Mouse (Mus musculus): ENCODE measurements around the gene Ptger1. TPM values are rescaled to one million over a fixed set of nuclear protein-coding genes. Genes with fewer than 3 reads are reported as not detected.

Gene Ptger1
- polyA plus RNA-seq, 2 experiments from 2014 or later: 0.93 to 1.1 TPM

DNA sequence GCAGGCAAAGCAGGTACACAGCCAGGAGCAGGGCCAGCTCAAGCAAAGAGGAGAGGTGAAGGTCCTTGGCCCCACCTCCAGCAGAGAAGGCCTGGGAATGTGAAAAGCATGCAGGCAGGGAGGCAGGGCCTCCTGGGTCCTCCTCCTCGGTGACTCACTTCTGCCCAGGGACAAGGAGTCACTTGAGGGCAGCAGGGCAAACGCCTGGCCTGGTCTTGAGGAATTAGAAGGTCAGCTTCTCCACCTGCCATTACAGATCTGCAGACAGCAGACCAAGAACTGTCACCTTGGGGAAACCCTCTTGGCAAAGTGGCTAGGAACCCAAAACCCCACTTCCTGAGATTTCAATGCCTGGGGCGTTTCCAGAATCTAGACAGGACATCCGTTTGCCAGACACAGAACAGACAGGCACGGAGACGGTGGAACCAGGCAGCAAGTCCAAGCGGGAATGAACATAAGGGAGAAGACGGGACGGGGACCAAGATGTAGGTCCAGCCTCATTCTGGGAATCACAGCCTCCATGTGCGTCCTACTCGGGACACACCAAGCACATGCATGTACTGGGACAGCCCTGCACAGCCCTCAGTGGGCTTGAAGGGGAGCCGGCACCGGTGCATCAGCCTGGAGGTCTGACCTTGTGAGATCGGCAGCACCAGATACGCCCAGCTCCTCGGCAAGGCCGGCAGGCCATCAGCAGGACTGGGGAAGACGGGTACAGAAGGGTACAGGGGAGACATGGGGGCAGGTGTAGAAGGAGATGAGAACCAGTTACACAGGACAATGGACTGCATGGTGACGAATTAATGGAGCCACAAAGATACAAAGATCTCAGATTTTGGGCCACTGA is 31.1 kb downstream of the Ptger1 start:
- ATAC-seq: no peak

DNA sequence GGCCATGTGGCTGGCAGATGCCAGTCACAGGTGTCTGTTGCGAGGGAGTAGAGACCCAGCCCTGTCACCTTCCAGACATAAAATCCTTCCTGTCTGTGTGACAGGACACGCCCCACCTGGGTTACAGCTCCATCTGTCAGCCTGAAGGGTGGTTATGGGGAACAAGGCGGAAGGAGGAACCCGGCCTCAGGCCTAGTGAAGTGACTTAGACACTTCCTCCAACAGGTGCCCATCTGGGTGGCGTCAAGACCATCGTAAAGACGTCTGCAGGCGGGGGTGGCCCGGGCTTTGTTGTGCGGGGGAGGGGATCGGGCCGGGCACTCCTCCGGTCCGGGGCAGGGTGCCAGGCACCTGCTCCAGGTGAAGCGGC is 31.8 kb downstream of the Ptger1 start:
- ATAC-seq: peak; percentile 79

DNA sequence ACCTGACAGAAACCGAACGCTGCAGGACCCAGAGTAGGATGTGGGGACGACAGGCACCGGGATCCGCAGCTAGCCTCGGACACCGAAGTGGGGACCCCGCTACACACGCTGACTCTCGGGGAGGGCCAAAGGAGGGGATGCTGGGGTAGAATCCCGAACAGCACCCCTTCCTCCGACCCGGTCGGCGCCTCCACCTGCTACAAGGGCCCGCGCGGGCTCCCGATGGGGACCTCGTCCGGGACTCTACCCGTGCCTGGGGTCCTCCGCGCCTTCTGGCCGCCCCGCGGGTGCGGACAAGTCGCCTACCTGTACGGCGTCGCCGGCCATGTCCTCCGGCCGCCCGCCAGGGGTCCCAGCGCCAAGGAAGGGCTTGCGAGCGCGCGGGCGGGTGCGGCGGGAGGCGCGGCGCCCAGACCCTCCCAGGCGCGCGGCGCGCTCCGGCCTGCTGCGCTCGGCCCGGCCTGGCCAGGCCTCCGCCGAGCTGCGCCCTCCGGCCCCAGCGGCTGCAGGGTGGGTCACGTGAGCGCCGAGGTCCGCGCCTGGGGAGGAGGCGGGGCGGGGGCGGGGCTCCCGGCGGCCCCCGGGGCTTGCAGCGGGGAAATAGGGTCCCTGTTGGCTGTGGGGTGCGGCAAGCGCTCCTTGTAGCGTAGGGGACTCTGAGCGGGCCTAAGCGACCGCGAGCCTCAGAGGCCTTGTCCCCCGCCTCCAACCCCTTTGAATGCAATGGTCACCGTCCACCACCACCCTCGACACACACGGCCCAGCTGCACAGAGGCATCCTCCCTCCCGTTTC is 32.4 kb downstream of the Ptger1 start, which contains the start of gene Pkn1:
TSS of gene Pkn1 (minus strand) at position 519 of the 793 bp plus-strand sequence.
- no peak for ATAC-seq

DNA sequence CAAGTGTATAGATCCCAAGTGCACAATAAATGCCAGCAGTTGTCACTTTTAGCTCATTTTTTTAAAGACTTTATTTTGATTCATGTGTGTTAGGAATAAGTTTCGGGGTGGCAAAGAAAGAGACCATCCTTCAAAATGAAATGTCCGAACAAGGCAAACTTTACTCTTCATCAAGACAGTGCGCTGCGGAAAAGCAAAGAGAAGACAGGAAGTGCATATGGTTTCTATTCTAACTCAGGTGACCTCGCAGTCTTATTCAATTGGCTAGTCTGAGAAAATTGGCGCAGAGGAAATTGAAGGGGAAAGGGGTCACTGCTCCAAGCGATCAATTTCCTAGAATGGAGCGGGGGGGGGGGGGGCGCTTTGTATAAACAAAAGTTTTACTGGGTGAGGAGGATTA is 33.1 kb downstream of the Ptger1 start:
- ATAC-seq: peak; percentile 48

DNA sequence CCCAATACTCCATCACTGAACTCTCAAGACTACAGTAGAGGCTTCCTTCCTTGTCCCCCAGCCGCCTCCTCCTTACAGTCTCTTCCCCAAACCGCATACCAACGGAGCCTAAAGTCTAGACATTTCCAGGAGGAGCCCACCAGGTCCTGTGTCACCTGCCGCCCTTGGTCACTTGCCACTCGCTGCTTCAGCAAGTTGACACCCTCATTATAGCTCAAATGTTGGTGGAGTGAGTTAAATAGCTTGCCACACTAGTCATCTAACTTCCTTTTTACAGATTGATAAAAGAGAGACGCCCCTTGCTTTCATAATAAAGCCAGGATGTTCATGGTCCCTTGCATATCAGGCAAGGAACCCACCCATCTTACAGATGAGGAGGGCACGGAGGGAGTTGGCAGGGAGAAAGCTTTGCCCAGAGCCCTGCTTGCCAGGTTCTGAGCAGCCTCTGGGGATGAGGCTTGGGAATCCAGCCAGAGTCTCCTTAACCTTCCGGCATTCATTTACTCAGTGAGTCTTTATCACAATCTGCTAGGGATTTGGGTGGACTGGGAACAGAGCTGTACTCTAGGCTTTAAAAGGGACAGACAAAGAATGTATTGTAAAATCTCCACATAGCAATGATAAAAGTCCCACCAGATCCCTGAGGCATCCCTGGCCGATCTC is 34.1 kb downstream of the Ptger1 start:
- no peak for ATAC-seq

DNA sequence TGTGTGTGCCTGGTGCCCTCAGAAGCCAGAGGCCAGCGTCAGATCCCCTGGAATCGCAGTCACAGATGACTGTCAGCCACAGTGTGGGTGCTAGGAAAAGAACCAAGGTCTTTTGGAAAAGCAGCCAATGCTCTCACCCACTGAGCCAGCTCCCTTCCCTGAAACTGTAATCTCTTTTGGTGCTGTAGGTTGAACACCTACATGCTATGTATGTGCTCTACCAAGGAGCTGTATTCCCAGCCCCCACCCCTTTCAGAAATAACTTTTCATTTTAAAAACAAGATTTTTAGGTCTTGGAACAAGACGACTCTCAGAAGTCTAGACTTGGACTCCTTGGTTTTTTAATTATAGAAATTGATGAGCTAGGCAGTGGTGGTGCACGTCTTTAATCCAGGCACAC is 36.9 kb downstream of the Ptger1 start:
- ATAC-seq: no peak

DNA sequence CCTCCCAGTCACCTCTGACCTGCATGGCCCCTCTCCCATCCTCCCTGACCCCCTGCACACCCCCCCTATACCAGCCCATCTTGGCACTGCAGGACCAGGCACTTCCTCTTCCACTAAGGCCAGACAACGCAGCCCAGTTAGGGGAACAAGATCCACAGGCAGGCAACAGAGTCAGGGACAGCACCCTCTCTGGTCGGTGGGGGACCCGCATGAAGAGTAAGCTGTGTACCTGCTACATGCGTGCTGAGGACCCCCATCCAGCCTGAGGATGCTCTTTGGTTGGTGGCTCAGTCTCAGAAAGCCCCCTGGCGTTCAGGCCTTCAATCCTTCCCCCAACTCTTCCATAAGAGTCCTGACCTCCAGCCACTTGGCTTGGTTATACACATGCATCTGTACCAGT is 39.9 kb downstream of the Ptger1 start:
- ATAC-seq: no peak

DNA sequence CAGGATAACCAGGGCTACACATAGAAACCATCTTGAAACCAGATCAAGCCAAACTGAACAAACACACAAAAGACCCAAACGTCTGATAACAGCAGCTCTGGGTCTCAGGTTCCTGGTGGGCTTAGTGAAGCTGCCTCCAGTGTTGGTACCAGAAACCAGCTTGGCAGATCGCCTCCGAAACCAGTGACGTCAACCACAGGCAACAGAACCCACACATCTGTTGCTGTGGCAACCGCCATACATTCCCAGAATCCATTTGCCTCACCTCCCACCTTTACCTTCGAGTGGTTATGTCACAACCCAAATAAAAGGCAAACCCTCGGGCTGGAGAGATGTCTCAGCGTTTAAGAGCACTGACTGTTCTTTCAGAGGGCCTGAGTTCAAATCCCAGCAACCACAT is 41.1 kb downstream of the Ptger1 start:
- no peak for ATAC-seq

DNA sequence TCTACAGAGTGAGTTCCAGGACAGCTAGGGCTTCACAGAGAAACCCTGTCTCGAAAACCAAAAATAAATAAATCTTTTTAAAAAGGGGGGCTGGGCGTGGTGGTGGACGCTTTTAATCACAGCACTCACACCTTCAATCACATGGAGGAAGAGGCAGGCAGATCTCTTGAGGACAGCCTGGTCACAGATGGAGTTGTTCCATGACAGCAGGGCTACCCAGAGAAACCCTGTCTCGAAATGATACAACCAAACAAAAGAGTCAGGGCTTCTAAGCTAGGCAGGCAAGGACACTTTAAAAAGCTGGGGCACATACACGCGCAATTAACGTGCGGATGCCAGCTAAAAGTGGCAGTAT is 48.2 kb downstream of the Ptger1 start:
- ATAC-seq: no peak

DNA sequence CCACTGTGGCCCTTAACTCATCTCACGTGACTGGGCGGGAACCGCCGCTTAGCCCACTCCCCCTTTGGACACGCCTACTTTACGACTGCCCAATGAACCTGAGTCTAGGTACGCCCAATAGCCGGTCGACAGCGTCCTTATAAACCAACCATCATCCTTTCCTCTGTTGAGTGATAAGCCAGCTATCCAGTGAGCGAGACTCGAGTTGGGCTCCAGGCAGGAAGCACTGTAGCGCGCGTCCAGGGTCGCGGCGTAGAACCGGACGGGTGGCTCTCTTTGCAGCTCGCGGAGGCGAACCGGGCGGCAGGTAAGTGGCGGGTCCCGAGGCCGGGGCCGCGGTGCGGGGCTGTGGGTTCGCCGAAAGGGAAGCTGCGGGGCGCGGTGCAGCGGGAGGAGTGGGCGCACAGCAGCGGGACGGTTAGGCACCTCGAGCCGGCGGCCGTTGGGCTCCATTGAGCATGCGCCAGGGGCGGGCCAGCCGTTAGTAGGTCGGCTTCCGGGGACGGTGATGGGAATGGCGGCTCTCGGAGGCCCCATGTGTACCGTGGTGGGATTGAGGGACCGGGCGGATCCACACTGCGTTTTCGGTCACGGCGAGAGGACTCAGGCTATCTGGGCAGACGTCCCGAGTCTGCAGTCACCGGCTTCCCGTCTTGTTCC is 48.7 kb downstream of the Ptger1 start, which contains the start of gene Ddx39:
TSS of gene Ddx39 (plus strand) at position 147 of the 660 bp plus-strand sequence.
- peak; percentile 99 for ATAC-seq

DNA sequence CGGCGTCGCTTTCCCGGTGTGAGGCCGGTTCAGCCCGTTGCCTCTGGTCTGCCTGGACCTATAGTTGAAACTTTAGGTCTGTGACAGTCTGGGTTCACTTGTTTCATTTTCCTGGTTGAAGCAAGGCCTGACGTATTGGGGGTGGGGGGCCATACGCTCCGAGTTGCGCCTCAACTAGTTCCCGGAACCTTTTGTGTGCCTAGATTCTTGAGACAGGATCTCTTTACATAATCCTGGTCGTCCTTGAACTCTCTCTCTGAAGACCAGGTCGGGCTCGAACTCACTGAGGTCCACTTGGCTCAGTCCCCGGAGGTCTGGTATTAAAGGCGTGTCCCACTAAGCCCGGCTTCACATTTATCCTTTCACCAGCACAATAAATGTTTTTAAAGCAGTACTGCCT is 49.3 kb downstream of the Ptger1 start:
- no peak for ATAC-seq

DNA sequence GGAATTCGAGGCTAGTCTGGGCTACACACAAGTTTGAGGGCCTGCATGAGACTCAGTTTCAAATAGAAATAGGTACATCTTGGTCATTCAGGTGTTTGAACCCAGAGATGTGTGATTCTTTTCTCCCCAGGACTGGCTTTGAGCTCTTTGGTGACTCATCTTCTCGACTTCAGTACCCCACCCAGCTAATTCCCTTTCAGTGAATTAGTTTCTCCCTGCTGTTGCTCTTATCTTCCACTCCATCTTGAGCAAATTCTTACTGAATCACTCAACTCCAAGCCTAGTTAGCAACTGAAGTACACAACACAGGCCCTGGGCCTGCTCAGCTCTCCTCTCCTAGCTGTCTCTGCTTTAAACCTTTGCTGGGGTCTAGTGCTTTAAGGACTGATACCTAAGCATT is 50.1 kb downstream of the Ptger1 start:
- no peak for ATAC-seq

DNA sequence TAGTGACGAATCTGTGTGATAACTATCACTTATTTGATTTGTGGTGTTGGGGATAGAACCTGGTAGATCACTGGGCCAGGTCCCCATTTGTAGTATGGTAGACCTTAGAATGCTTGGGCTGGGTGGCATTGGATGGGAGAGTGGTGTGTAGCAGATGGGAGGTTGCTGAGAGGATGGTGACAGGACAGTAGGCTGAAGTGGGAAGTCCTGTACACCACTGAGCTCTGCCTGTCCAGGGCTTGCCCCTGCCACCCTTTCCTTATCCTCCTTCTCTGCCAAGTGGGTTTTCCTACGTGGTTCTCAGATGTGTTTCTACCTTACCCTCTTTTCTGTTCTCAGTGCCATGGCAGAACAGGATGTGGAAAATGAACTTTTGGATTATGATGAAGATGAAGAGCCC is 52.6 kb downstream of the Ptger1 start:
- no peak for ATAC-seq

DNA sequence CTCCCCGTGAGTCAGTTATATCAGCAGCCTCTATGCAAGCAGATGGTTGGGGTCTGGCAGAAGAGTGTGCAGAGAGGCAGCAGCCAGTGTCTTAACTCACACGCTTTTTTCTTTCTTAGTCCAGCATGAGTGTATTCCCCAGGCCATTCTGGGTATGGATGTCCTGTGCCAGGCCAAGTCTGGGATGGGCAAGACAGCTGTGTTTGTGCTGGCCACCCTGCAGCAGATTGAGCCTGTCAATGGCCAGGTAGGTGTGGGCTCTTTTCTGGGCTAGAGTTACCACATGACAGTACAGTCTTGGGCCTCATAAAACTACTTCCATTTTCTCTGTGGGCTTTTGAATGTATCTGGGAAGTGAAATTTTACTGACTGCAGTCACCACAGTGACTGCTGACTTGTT is 53.2 kb downstream of the Ptger1 start:
- ATAC-seq: no peak

DNA sequence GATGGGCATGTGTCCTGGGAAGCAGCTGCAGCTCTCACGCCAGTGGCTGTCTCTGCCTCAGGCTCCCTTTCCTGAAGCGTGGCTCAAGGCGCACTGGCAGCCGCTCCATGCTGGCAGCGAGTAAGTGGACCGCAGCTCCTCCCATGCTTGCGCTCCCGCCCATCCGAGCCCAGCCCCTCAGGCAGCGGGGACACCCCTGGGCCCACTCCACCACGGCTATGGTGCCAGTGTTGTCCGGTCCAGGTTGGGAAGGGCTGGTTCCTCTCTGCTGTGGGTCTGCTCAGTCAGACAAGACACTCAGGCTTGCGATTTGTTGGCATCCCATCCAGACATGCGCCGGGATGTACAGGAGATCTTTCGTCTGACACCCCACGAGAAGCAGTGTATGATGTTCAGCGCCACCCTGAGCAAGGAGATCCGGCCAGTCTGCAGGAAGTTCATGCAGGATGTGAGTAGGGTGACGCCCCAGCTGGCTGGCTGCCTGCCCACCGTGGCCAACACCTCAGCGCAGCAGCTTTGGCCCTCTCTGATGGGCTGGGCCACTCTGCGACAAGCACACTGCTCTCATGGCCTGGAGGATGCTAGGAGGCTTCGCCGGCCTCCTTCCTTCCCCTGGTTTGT is 55.0 kb downstream of the Ptger1 start:
- peak; percentile 21 for ATAC-seq

Other genes starting within 250 kb of the Ptger1 start
- 10 to 100 TPM; 22.6 to 27.6 TPM for gene Scoc, start 208.3 kb upstream of the Ptger1 start, polyA plus RNA-seq (2017; shearing (Covaris generic))
- not detected for gene Olfr370, start 130.9 kb upstream of the Ptger1 start, polyA plus RNA-seq (2017; shearing (Covaris generic))
- gene Ndufb7, start 100.0 kb upstream of the Ptger1 start, polyA plus RNA-seq (2017; shearing (Covaris generic)): 100 to 1,000 TPM; 350 to 354 TPM
- 100 to 1,000 TPM; 421 to 424 TPM for gene Tecr, start 58.7 kb upstream of the Ptger1 start, polyA plus RNA-seq (2017; shearing (Covaris generic))
- 10 to 100 TPM; 40.7 to 44.0 TPM for gene Dnajb1, start 58.5 kb upstream of the Ptger1 start, polyA plus RNA-seq (2017; shearing (Covaris generic))
- gene Gipc1, start 14.0 kb upstream of the Ptger1 start, polyA plus RNA-seq (2017; shearing (Covaris generic)): 10 to 100 TPM; 21.5 to 26.8 TPM
- 10 to 100 TPM; 13.7 to 26.9 TPM for gene Pkn1, start 32.5 kb downstream of the Ptger1 start, polyA plus RNA-seq (2017; shearing (Covaris generic))
- 100 to 1,000 TPM; 164 to 195 TPM for gene Ddx39, start 48.5 kb downstream of the Ptger1 start, polyA plus RNA-seq (2017; shearing (Covaris generic))
- 100 to 1,000 TPM; 167 to 170 TPM for gene Adgre5, start 74.6 kb downstream of the Ptger1 start, polyA plus RNA-seq (2017; shearing (Covaris generic))
- 10 to 100 TPM in 1 of 2 experiments, 1 to 10 TPM in 1; 9.3 to 11.0 TPM for gene Adgrl1, start 233.4 kb downstream of the Ptger1 start, polyA plus RNA-seq (2017; shearing (Covaris generic))